Mouse (Mus musculus) kidney, postnatal 14 days (tissue): Measurements from ENCODE around the gene Pitpnm1.

Source experiments
- DNase-seq: peaks from one replicate; pipeline ENCODE4 v3.0.0; 2022; ENCODE audit warnings: mixed read lengths

The Pitpnm1 gene

DNA sequence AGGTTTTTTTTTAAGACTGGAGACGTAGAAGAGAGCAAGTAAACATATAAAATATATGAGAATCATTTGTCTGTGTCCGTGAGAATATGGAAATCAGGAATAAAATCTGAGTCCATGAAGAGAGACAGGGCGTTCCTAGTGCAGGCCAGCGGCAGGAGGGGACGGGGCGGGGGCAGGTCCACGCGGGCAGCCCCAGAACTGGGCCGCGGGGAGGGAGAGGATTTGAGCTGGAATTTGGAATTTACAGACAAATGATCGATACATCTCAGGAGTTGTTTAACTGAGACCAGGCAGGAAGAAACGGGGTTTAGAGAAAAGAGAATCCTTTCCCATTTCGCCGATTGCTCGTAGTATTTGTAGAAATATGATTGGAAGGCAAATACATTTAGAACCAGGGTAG, 29.5 kb upstream of the Pitpnm1 start:
- no peak for DNase-seq

- DNase-seq = no peak
These were observed 29.0 kb upstream of the Pitpnm1 start for GRCm38 (mm10) chr19:4070756-4071155.

DNA sequence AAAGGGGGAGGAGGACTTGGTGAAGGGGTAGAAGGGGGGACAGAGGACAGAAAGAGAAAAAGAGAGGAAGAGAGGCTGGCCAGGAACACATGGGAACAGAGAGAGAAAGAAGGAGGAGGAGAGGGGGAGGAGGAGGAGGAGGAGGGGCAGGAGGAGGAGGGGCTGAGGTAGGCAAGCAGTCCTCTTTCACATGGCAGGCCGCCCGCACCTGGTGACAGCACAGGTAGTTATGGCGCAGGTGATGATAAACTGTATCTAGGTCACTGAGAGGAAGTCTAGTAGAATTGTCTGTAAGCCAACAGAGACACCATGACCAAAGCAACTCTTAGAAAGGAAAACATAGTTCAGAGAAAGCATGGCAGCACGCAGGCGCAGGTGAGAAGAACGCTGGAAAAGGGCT, 28.4 kb upstream of the Pitpnm1 start:
- DNase-seq = no peak

DNA sequence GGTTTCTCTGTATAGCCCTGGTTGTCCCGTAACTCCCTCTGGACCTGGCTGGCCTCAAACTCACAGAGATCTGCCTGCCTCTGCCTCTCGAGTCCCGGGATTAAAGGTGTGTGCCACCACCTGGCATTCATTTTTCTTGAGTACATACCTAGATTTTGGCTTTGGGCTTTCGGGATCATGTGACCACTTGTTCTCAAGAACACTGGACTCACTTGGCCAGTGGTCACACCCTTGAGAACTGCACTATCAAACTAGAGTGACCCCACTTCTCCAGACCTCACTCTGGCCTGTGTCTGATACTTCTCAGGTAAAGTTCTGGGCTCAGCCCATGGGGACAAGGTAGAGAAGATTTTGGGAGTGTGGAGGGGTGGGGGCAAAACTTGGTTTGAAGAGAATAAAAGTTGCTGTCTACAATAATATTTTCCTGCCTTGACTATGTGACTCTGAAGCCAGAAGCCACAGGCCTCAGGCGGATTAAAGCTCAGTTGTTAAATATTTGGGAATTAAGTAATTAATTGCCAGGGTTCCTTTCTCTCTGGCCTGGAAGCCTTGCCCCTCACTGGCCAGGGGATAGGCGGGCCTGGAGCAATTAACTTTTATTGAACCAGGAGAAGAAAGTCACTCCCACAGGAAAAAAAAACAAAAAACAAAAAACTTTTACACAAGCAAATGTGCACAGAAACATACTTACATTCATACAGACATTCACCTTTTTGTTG, 26.9 kb upstream of the Pitpnm1 start:
- DNase-seq = no peak

DNA sequence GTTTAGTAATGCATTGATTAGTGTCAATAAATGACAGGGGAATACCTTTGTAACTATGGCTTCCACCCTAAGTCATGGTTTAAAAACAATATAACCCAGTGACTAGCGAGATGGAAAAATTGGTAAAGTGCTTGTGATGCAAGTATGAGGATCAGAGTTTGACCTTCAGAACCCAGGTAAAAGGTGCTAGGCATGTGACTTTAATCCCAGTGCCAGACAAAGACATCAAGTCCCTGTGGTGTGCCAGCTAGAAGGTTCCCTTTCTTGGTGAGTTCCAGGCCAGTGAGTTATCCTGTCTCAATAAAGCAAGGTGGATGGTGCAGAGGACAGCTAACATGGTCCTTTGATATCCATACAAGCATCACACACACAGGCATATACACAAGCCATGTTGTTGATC, 24.3 kb upstream of the Pitpnm1 start:
- DNase-seq = no peak

DNA sequence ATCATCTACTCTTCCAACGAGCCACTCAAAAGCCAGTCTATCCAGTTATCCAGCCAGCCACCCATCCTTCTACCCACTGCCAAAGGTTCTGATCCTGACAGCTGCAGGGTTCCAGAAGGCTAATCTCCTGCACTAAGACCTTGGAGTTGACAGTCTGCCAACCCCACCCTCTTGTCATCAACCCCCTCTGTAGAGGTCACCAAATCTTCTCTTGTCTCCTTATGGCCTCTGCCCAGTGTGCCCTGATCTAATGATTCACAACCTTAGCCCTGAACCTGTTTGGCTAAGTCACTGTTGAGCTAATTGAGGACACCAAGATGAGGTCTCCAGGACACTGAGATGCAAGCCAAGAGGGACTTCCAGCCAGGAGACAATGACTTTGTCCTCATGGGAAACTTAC, 20.2 kb upstream of the Pitpnm1 start:
- DNase-seq = no peak

GRCm38 (mm10) chr19:4080511-4081009, 19.2 kb upstream of the Pitpnm1 start:
- no peak for DNase-seq

- DNase-seq = no peak
These were observed 18.4 kb upstream of the Pitpnm1 start, which contains the start of gene Cabp2 for GRCm38 (mm10) chr19:4081394-4081793. Gene Cabp2 (plus strand): TSS chr19:4081578.

- DNase-seq = no peak
These were observed 17.4 kb upstream of the Pitpnm1 start for GRCm38 (mm10) chr19:4082219-4082965.

DNA sequence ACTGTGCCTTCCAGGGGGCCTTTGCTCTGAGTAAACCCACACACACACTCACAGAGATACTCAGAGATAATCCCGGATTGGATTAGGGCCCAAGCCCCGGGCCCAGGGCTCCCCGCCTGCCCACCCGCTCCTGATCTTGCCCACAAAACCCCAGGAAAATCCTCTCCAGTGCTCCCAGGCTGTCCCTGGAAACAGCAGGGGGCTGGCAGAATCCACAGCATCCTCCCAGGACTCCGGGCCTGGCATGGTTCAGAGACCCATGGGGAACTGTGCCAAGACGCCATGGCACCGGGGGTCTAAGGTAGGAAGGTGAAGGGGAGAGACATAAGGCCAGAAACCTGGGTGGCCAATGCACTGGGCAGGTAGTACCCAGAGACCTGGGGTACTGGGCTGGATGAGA, 16.5 kb upstream of the Pitpnm1 start:
- no peak for DNase-seq

DNA sequence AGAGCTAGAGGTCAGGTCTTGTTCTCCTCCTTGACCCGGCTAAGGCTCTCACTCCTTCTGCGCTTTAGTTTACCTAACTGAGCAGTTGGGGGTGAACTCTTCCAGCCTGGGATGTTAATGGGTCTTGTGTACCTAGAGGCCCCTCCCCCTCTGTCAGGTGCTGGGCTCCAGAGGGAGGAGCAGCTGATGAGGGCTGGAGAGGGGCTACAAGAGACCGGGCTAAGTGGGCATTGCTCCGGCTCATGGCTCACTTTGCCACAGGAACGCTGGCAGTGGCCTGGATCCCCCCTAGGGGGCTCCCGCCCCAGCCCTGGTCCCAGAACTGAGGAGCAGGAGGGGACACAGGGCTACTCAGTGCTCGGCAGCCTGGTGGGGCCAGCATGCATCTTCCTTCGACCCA, 16.0 kb upstream of the Pitpnm1 start:
- no peak for DNase-seq

GRCm38 (mm10) chr19:4084984-4085383, 14.8 kb upstream of the Pitpnm1 start:
- DNase-seq = peak; percentile 47

DNA sequence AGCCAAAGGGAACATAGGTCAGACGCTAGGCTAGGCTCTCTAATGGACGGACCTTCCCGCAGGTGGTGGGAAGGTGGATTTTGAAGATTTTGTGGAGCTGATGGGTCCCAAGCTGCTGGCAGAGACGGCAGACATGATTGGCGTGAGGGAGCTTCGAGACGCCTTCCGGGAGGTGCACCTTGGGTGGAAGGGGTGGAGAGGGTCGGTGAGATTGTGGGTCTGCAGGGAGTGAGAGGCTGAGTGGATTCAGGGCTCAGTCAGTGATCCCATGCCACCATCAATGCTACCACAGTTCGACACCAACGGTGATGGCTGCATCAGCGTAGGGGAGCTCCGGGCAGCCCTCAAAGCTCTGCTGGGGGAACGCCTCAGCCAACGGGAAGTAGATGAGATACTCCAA, 13.6 kb upstream of the Pitpnm1 start:
- DNase-seq = no peak

GRCm38 (mm10) chr19:4087090-4087489, 12.7 kb upstream of the Pitpnm1 start:
- no peak for DNase-seq

DNA sequence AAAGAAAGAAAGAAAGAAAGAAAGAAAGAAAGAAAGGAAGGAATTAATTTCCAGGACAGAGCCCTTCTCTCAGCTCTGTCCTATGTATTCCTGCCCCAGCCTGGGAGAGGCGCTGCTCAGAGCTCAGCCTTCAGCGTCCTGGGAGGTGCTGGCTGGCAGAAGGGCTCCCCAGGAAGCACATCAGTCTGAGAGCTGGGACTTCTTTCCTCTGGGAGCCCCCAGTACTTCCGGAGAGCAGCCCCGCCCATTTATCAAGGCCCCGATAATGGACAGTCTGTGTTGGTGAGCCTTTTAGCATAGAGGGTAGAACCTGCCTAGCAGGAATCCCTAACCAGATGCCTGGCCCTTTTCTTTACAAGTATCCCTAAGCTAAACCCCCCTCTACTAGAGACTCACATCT, 11.7 kb upstream of the Pitpnm1 start:
- no peak for DNase-seq

DNA sequence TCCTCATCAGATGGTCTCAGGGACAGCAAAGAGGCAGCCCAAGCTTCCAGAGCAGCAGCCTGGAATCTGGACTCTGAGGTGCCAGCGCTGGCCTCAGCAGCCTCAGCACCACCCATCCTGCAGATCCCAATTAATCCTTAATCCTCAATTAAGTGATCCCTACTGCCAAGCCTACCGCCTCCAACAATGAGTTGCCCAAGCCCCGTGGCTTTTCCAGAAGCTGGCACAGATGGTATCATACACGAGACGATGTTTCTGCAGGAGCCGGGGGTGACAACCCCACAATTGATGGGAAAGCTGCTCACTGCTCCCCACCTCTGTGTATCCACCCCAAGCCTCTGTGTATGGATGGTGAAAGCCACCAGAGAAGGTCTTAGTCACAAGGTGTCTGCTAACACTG, 10.7 kb upstream of the Pitpnm1 start:
- no peak for DNase-seq

DNA sequence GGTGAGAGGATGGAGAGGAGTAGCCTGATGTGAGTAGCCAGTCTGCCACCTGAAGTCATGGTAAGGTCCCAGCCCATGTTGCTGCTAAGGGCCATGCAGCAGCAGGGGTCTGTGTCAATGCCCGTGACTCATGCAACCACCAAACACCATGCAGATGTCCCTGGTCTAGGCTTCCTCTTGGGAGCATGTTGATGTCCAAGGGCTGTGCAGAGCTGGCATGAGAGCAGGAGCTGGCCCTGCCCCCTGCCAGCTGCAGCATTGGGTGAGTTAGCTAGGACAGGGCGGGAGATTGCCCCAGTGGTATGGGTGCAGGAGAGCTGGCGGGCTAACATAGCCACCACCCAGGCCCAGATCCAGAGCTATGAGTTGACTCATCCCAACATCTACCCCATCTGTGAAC, 9.4 kb upstream of the Pitpnm1 start:
- DNase-seq = no peak

DNA sequence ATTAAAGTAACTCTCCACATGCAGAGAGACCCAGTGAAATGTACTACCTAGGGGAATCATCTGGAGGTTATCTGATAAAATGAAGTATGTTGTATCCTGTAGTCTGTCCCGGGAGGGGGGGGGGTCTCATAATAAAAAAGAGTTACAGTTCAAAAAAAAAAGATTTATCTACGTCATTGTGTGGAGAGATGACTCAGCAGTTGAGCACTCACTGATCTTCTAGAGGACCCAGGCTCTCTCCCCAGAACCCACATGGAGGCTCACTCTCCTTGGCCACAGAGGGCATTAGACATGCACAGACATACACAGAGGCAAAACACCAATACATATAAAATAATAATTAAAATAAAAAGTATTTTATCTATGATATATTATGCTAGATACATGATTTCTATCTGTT, 8.4 kb upstream of the Pitpnm1 start:
- no peak for DNase-seq

DNA sequence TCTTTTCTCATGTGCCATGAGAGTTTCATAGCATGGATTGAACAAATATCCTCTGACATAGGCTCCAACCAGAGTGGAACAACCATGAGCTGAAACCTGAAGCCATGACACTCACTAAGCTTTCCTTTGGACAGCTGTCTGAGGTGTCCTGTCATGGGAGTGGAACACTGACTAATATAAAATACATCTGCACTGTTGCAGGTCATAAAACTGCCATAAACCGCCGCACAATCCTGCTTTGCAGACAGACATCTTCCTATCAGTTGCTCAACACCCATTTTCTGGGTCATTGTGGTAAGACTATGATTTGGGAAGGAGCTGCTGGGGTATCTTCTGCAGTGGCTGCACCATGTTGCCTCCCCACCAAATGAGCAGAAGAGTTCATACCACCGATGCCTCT, 7.0 kb upstream of the Pitpnm1 start:
- DNase-seq = no peak

GRCm38 (mm10) chr19:4093772-4094171, 6.0 kb upstream of the Pitpnm1 start:
- no peak for DNase-seq

DNA sequence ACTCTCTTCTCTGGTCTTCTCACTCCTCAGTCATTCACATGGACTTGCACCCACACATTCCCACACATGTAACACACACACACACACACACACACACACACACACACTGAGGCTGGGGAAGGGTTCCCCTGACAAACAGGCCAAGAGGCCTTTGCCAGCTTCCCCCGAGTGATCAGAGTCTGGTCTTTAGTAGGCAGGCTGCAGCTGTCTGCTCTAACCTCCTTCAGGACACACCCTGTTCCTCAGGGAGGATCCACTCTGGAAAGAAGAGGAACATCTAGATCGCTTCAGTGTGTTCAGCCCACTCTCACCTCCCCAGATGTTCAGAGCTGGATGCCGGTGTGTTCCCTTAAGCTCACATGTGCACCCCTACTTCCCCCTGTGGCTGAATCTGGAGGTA, 5.5 kb upstream of the Pitpnm1 start:
- DNase-seq = no peak

GRCm38 (mm10) chr19:4094774-4095303, 5.0 kb upstream of the Pitpnm1 start:
- no peak for DNase-seq

DNA sequence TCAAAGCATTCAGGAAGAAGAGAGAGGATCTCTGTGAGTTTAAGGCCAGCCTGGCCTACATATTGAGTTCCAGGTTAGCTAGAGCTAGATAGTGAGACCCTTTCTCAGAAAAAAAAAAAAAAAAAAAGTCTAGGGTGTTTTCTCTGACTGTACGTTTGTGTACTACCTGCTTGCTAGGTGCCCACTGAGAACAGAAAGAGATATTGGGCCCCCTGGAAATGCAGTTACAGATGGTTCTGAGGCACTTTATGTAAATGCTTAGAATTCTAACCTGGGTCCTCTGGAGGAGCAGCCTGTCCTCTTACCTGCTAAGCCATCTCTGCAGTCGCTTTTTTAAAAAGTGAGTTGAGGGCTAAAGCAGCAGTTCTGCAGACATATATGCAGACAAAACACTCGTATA, 4.0 kb upstream of the Pitpnm1 start:
- no peak for DNase-seq
